Mouse (Mus musculus): ENCODE data around the gene Wars.

GRCm38 (mm10) chr12:108928249-108928648 is 34.3 kb upstream of the Wars start:
- TF ChIP-seq POLR2A (IDR thresholded peaks at IDR 0.05; ENCODE audit: borderline replicate concordance, extremely low read depth, low read depth, low read length) (no peak), CTCF (IDR thresholded peaks at IDR 0.05; ENCODE audit: insufficient read depth, low read length) (no peak)

All from lung, adult 2 months (tissue).